Mouse (Mus musculus): ENCODE measurements around the gene Cox20. TPM values are rescaled to one million over a fixed set of nuclear protein-coding genes. Genes with fewer than 3 reads are reported as not detected.

Cox20 gene
- polyA plus RNA-seq, 1 experiment, result 97.7 TPM

- TF ChIP-seq CTCF (IDR thresholded peaks at IDR 0.05; ENCODE audit: borderline replicate concordance, insufficient read depth, low read depth, low read length), result no peak
- no peak for TF ChIP-seq POLR2A (IDR thresholded peaks at IDR 0.05; ENCODE audit: borderline replicate concordance, insufficient read depth, low read length)
- WGBS, result 60% methylated on average over 2 of the region's 2 CpGs
- no peak for DNase-seq
Measured at GRCm38 (mm10) chr1:178314236-178314635, 4.7 kb upstream of the Cox20 start.

GRCm38 (mm10) chr1:178317275-178318001 lies 1.5 kb upstream of the Cox20 start:
- TF ChIP-seq CTCF (IDR thresholded peaks at IDR 0.05; ENCODE audit: borderline replicate concordance, insufficient read depth, low read depth, low read length) (no peak), POLR2A (IDR thresholded peaks at IDR 0.05; ENCODE audit: borderline replicate concordance, insufficient read depth, low read length) (no peak)
- 5% methylated on average over 10 of the region's 10 CpGs for WGBS
- H3K4me3 ChIP-seq (replicated peaks; ENCODE audit: insufficient read depth, low read depth, low read length), result peak overlapping the region; percentile 76
- H3K4me1 ChIP-seq (ENCODE audit: control insufficient read depth, insufficient read depth, low read length), result peaks cover 9% of the 10 kb centered on the region; the same call in 1 of the 2 replicates
- H3K27ac ChIP-seq (ENCODE audit: insufficient read depth, low read length), result peak overlapping the region; percentile 7; the same call in 1 of the 2 replicates
- no peaks in the 10 kb centered on the region for H3K27me3 ChIP-seq (ENCODE audit: control insufficient read depth, insufficient read depth, low read length)
- DNase-seq, result peak in 1 of 2 experiments; percentile 33

More at GRCm38 (mm10) chr1:178314236-178314635, 4.7 kb upstream of the Cox20 start:
- no peak overlapping the region for H3K4me3 ChIP-seq (replicated peaks; ENCODE audit: insufficient read depth, low read depth, low read length)
- H3K27me3 ChIP-seq (ENCODE audit: control insufficient read depth, insufficient read depth, low read length), result no peaks in the 10 kb centered on the region
- H3K4me1 ChIP-seq (ENCODE audit: control insufficient read depth, insufficient read depth, low read length), result no peaks in the 10 kb centered on the region
- no peak overlapping the region for H3K27ac ChIP-seq (ENCODE audit: insufficient read depth, low read length)

- Histone ChIP-seq H3K27me3 (ENCODE audit: control insufficient read depth, insufficient read depth, low read length) (no peaks in the 10 kb centered on the region), H3K4me1 (ENCODE audit: control insufficient read depth, insufficient read depth, low read length) (peaks cover 9% of the 10 kb centered on the region; the same call in 1 of the 2 replicates), H3K4me3 (replicated peaks; ENCODE audit: insufficient read depth, low read depth, low read length) (peak overlapping the region; percentile 76), H3K27ac (ENCODE audit: insufficient read depth, low read length) (peak overlapping the region; percentile 93)
- WGBS, result 0% methylated on average over 17 of the region's 17 CpGs
- peak; percentile 75; the same call in 1 of the 2 replicates for TF ChIP-seq POLR2A (IDR thresholded peaks at IDR 0.05; ENCODE audit: borderline replicate concordance, insufficient read depth, low read length)
- TF ChIP-seq CTCF (IDR thresholded peaks at IDR 0.05; ENCODE audit: borderline replicate concordance, insufficient read depth, low read depth, low read length), result no peak
- DNase-seq, result no peak
Measured at GRCm38 (mm10) chr1:178318002-178318388, 935 bp upstream of the Cox20 start.

GRCm38 (mm10) chr1:178319295-178320037 lies 536 bp downstream of the Cox20 start:
- WGBS, result 0% methylated on average over 12 of the region's 12 CpGs
- Histone ChIP-seq H3K4me3 (replicated peaks; ENCODE audit: insufficient read depth, low read depth, low read length) (peak overlapping the region; percentile 76), H3K27me3 (ENCODE audit: control insufficient read depth, insufficient read depth, low read length) (no peaks in the 10 kb centered on the region), H3K4me1 (ENCODE audit: control insufficient read depth, insufficient read depth, low read length) (peaks cover 9% of the 10 kb centered on the region; the same call in 1 of the 2 replicates), H3K27ac (ENCODE audit: insufficient read depth, low read length) (peak overlapping the region; percentile 93; the same call in 1 of the 2 replicates)
- TF ChIP-seq POLR2A (IDR thresholded peaks at IDR 0.05; ENCODE audit: borderline replicate concordance, insufficient read depth, low read length) (no peak), CTCF (IDR thresholded peaks at IDR 0.05; ENCODE audit: borderline replicate concordance, insufficient read depth, low read depth, low read length) (no peak)
- peak in 1 of 2 experiments; percentile 65 for DNase-seq

GRCm38 (mm10) chr1:178320038-178320722 lies 1.2 kb downstream of the Cox20 start:
- no peak for TF ChIP-seq POLR2A (IDR thresholded peaks at IDR 0.05; ENCODE audit: borderline replicate concordance, insufficient read depth, low read length)
- TF ChIP-seq CTCF (IDR thresholded peaks at IDR 0.05; ENCODE audit: borderline replicate concordance, insufficient read depth, low read depth, low read length), result no peak

GRCm38 (mm10) chr1:178320723-178321590 lies 2.0 kb downstream of the Cox20 start:
- Histone ChIP-seq H3K4me1 (ENCODE audit: control insufficient read depth, insufficient read depth, low read length) (peaks cover 9% of the 10 kb centered on the region; the same call in 1 of the 2 replicates), H3K4me3 (replicated peaks; ENCODE audit: insufficient read depth, low read depth, low read length) (peak overlapping the region; percentile 33), H3K27me3 (ENCODE audit: control insufficient read depth, insufficient read depth, low read length) (no peaks in the 10 kb centered on the region), H3K27ac (ENCODE audit: insufficient read depth, low read length) (no peak overlapping the region)
- WGBS, result 17% methylated on average over 5 of the region's 5 CpGs
- TF ChIP-seq POLR2A (IDR thresholded peaks at IDR 0.05; ENCODE audit: borderline replicate concordance, insufficient read depth, low read length) (no peak), CTCF (IDR thresholded peaks at IDR 0.05; ENCODE audit: borderline replicate concordance, insufficient read depth, low read depth, low read length) (no peak)
- no peak for DNase-seq

More at GRCm38 (mm10) chr1:178320038-178320722, 1.2 kb downstream of the Cox20 start:
- 8% methylated on average over 8 of the region's 8 CpGs for WGBS
- peaks cover 9% of the 10 kb centered on the region; the same call in 1 of the 2 replicates for H3K4me1 ChIP-seq (ENCODE audit: control insufficient read depth, insufficient read depth, low read length)
- no peaks in the 10 kb centered on the region for H3K27me3 ChIP-seq (ENCODE audit: control insufficient read depth, insufficient read depth, low read length)
- DNase-seq, result no peak
- H3K4me3 ChIP-seq (replicated peaks; ENCODE audit: insufficient read depth, low read depth, low read length), result peak overlapping the region; percentile 76
- no peak overlapping the region for H3K27ac ChIP-seq (ENCODE audit: insufficient read depth, low read length)

All from cerebellum, adult 2 months (tissue).